Mouse (Mus musculus) neural tube, embryonic 12.5 days (tissue): ENCODE data around the gene Leap2. TPM values are rescaled to one million over a fixed set of nuclear protein-coding genes. Genes with fewer than 3 reads are reported as not detected.

Source experiments
- ATAC-seq: fragments of 200-750 bp; cut with Nextera tagmentation; 2 replicates; pipeline ENCODE4 v1.8.0; 2017; ENCODE audit warnings: low read depth, mild to moderate bottlenecking, moderate TSS enrichment, moderate library complexity; ENCODE audit not compliant: low FRiP score
- H3K27ac ChIP-seq: fragments of 300-500 bp; sonication (generic); 2 replicates; pipeline ENCODE4 v1.5.1; 2016
- H3K27me3 ChIP-seq: fragments of 300-500 bp; sonication (generic); replicated peaks from 2 replicates; pipeline ENCODE4 v1.6.1; 2016; ENCODE audit warnings: mild to moderate bottlenecking
- H3K36me3 ChIP-seq: fragments of 300-500 bp; sonication (generic); 2 replicates; pipeline ENCODE4 v1.6.1; 2016; ENCODE audit warnings: mild to moderate bottlenecking
- H3K4me1 ChIP-seq: fragments of 300-500 bp; sonication (generic); 2 replicates; pipeline ENCODE4 v1.6.1; 2016
- H3K4me2 ChIP-seq: fragments of 300-500 bp; sonication (generic); replicated peaks from 2 replicates; pipeline ENCODE4 v1.6.1; 2016; ENCODE audit warnings: mild to moderate bottlenecking
- H3K4me3 ChIP-seq: fragments of 300-500 bp; sonication (generic); 2 replicates; pipeline ENCODE4 v1.5.1; 2016
- H3K9ac ChIP-seq: fragments of 300-500 bp; sonication (generic); 2 replicates; pipeline ENCODE4 v1.6.1; 2016; ENCODE audit warnings: mild to moderate bottlenecking
- H3K9me3 ChIP-seq: fragments of 300-500 bp; sonication (generic); 2 replicates; pipeline ENCODE4 v1.6.1; 2016; ENCODE audit warnings: mild to moderate bottlenecking
- WGBS: fragments of 180-500 bp; shearing (Covaris S2); methylation state at CpG from one replicate; pipeline ENCODE4 v1.1.7; 2016; 5-methylcytosine and 5-hydroxymethylcytosine counted together
- polyA plus RNA-seq: library from polyadenylated mRNA; unstranded; fragments of >200 nt; fragmentation: Nextera tagmentation; extraction: Ambion mirVana; gene quantifications from 2 replicates; pipeline ENCODE4 v1.2.1, GENCODE M21; 2016

Leap2 gene
- polyA plus RNA-seq, result 0.42 TPM in 1 of 2 replicates, not detected in the other

- WGBS, result 90% methylated on average over 4 of the region's 4 CpGs
- H3K27ac ChIP-seq, result no peak within 1 kb of the TSS
- peaks cover 32% of the 10 kb centered on the region for H3K36me3 ChIP-seq
- H3K4me3 ChIP-seq, result no peak within 1 kb of the TSS
- no peaks in the 10 kb centered on the region for H3K4me1 ChIP-seq
- no peak within 1 kb of the TSS for H3K9ac ChIP-seq
- no peaks in the 10 kb centered on the region for H3K27me3 ChIP-seq
- H3K4me2 ChIP-seq, result no peak within 1 kb of the TSS
- no peaks in the 10 kb centered on the region for H3K9me3 ChIP-seq
- no peak for ATAC-seq
Measured at GRCm38 (mm10) chr11:53423036-53423435, at the start of gene Leap2. TSS of gene Leap2 (minus strand) at chr11:53423170.

DNA sequence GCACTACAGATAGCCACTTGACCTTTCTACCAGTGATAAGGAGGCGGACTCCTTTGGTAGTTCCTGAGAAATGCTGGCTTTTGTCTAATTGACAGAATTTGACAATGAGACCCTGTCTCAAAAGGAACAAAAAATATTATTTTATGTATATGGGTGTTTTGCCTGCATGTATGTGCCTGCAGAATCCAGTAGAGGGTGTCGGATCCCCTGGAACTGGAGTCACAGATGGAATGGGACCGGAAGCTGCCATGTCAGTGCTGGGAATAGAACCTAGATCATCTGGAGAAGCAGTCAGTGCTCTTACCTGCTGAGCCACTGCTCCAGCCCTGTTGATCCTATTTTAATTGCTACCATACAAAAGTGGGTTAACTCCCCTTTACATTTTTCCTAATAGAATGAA lies 49.7 kb upstream of the Leap2 start:
- Histone ChIP-seq H3K4me2 (no peak overlapping the region), H3K27me3 (peaks cover 50% of the 10 kb centered on the region), H3K9me3 (no peaks in the 10 kb centered on the region), H3K4me3 (no peak overlapping the region), H3K36me3 (no peaks in the 10 kb centered on the region), H3K9ac (no peak overlapping the region), H3K4me1 (peaks cover 12% of the 10 kb centered on the region), H3K27ac (no peak overlapping the region)
- ATAC-seq, result no peak
- WGBS, result 79% methylated on average over 3 of the region's 3 CpGs

- H3K36me3 ChIP-seq, result no peaks in the 10 kb centered on the region
- peaks cover 23% of the 10 kb centered on the region for H3K4me1 ChIP-seq
- ATAC-seq, result peak; percentile 81
- WGBS, result 4% methylated on average over 29 of the region's 29 CpGs
- H3K27me3 ChIP-seq, result peaks cover 67% of the 10 kb centered on the region
- H3K4me3 ChIP-seq, result peak within 1 kb of the TSS; percentile 7; the same call in 1 of the 2 replicates
- H3K27ac ChIP-seq, result no peak within 1 kb of the TSS
- 0 out of 2 replicates have a peak within 1 kb of the TSS, but pooled peaks have one; percentile 30 for H3K9ac ChIP-seq
- H3K9me3 ChIP-seq, result no peaks in the 10 kb centered on the region
- peak within 1 kb of the TSS; percentile 57 for H3K4me2 ChIP-seq
Measured at GRCm38 (mm10) chr11:53469968-53470695, 47.2 kb upstream of the Leap2 start, which contains the start of gene Gm9837. TSS of gene Gm9837 (minus strand) at chr11:53470479.

DNA sequence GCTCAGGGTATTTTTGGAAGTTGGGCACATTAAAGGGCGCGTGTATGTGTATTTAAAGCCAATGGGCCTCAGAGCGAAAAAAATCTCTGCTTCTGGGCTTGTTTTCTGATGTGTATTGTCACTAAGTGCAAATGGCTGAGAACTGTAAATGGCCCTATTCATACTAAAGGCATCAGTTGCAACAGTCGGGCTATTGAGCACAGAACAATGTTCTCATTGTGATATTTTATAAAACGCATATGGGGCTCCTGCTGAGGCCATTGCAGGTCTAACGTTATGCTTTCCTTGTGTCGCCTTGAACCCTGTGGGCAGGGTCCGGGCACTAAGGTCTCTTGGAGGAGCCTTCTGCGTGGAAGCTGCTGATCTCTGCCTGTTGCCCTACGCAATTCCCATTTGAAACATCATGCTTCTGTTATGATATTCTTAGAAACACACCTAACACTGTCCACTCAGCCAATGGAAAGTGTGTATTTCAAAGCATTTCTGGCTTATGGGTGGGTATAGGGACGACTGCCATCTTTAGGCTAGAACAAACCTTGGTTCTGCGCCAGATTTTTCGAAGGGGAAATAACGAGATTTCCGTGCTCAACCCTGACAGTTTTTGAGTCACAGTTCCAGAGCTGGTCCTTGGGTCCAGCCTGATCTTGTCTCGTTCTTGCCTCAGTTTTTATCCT lies 46.5 kb upstream of the Leap2 start:
- no peak for ATAC-seq
- H3K9ac ChIP-seq, result no peak overlapping the region
- H3K36me3 ChIP-seq, result no peaks in the 10 kb centered on the region
- H3K4me3 ChIP-seq, result no peak overlapping the region
- no peak overlapping the region for H3K27ac ChIP-seq
- WGBS, result 33% methylated on average over 16 of the region's 16 CpGs
- H3K27me3 ChIP-seq, result peaks cover 67% of the 10 kb centered on the region
- peaks cover 23% of the 10 kb centered on the region for H3K4me1 ChIP-seq
- H3K9me3 ChIP-seq, result no peaks in the 10 kb centered on the region
- peak overlapping the region; percentile 57 for H3K4me2 ChIP-seq

- Histone ChIP-seq H3K4me3 (peak overlapping the region; percentile 20), H3K4me2 (peak overlapping the region; percentile 55), H3K4me1 (peaks cover 34% of the 10 kb centered on the region), H3K27me3 (peaks cover 78% of the 10 kb centered on the region), H3K9me3 (no peaks in the 10 kb centered on the region), H3K9ac (peak overlapping the region; percentile 30; the same call in 1 of the 2 replicates), H3K27ac (no peak overlapping the region), H3K36me3 (no peaks in the 10 kb centered on the region)
- 5% methylated on average over 40 of the region's 40 CpGs for WGBS
- ATAC-seq, result 0 out of 2 replicates have a peak, but pooled peaks have one; percentile 27
Measured at GRCm38 (mm10) chr11:53466231-53466971, 43.4 kb upstream of the Leap2 start.

- Histone ChIP-seq H3K9me3 (no peaks in the 10 kb centered on the region), H3K9ac (peak overlapping the region; percentile 48; the same call in 1 of the 2 replicates), H3K4me1 (peaks cover 23% of the 10 kb centered on the region), H3K27me3 (peaks cover 75% of the 10 kb centered on the region), H3K36me3 (no peaks in the 10 kb centered on the region), H3K4me3 (peak overlapping the region; percentile 40), H3K4me2 (peak overlapping the region; percentile 86), H3K27ac (no peak overlapping the region)
- no peak for ATAC-seq
- 7% methylated on average over 55 of the region's 55 CpGs for WGBS
Measured at GRCm38 (mm10) chr11:53463551-53464424, 40.8 kb upstream of the Leap2 start.

DNA sequence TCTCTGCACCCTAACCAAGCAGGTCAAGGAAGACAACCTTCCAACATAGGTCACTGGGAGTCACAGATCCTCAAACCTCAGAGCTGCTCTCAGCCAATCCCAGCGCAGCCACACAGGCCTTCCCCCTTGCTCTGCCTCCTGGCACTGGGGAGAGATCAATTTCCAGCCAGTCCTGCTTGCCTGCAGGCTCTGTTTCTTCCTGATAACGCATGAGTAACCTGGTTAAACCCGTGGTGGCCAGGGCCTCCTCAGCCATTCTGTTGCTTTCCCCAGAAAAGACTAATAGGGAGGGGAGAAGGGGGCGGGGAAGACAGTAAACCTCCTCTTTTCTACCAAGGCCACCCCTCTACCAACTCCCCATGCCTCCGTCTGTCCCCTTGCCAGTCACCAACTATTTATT lies 38.8 kb upstream of the Leap2 start:
- 15% methylated on average over 5 of the region's 5 CpGs for WGBS
- H3K27me3 ChIP-seq, result peaks cover 82% of the 10 kb centered on the region
- ATAC-seq, result no peak
- H3K36me3 ChIP-seq, result no peaks in the 10 kb centered on the region
- H3K9me3 ChIP-seq, result no peaks in the 10 kb centered on the region
- H3K4me1 ChIP-seq, result peaks cover 24% of the 10 kb centered on the region
- no peak overlapping the region for H3K4me2 ChIP-seq
- H3K27ac ChIP-seq, result no peak overlapping the region
- H3K9ac ChIP-seq, result no peak overlapping the region
- no peak overlapping the region for H3K4me3 ChIP-seq

DNA sequence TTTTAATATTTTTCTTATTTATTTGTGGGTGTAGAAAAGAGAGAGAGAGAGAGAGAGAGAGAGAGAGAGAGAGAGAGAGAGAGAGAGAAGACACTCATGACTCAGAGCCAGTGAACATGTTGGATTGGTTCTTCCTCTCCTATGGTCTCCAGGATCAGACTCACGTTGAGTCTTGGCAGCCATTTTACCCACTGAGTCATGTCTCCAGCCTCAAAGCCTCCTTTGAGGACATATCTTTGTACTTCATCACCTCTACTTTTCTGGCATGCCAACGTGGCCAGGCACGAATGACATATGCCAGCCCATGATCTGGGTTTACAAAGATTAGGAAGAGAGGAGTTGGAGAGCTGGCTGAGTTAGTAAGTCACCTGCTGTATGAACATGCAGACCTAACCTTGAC lies 37.2 kb upstream of the Leap2 start:
- no peak for ATAC-seq
- WGBS, result 85% methylated on average over 3 of the region's 3 CpGs
- H3K27me3 ChIP-seq, result peaks cover 78% of the 10 kb centered on the region
- H3K9me3 ChIP-seq, result no peaks in the 10 kb centered on the region
- no peak overlapping the region for H3K27ac ChIP-seq
- H3K4me3 ChIP-seq, result no peak overlapping the region
- H3K4me1 ChIP-seq, result peaks cover 19% of the 10 kb centered on the region
- no peak overlapping the region for H3K9ac ChIP-seq
- no peak overlapping the region for H3K4me2 ChIP-seq
- H3K36me3 ChIP-seq, result no peaks in the 10 kb centered on the region

DNA sequence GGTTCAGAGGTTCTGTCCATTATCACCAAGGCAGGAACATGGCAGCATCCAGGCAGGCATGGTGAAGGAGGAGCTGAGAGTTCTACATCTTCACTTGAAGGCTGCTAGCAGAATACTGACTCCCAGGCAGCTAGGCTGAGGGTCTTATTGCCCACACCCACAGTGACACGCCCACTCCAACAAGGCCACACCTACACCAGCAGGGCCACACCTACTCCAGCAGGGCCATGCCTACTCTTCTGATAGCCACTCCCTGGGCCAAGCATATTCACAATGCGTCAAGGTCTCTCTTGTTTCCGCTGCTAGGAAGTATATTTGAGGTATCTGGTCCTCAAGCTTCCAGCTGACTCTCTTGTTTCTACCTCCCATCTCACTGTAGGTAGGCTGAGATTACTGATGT lies 36.0 kb upstream of the Leap2 start:
- ATAC-seq, result no peak
- H3K9me3 ChIP-seq, result no peaks in the 10 kb centered on the region
- no peaks in the 10 kb centered on the region for H3K36me3 ChIP-seq
- peaks cover 18% of the 10 kb centered on the region for H3K4me1 ChIP-seq
- peaks cover 70% of the 10 kb centered on the region for H3K27me3 ChIP-seq
- no peak overlapping the region for H3K27ac ChIP-seq
- no peak overlapping the region for H3K4me3 ChIP-seq
- H3K9ac ChIP-seq, result no peak overlapping the region
- WGBS, result 61% methylated on average over 3 of the region's 3 CpGs
- H3K4me2 ChIP-seq, result no peak overlapping the region

- Histone ChIP-seq H3K9me3 (no peaks in the 10 kb centered on the region), H3K4me2 (peak overlapping the region; percentile 80), H3K27me3 (peaks cover 55% of the 10 kb centered on the region), H3K4me3 (peak overlapping the region; percentile 45), H3K4me1 (peaks cover 7% of the 10 kb centered on the region), H3K36me3 (no peaks in the 10 kb centered on the region), H3K27ac (no peak overlapping the region), H3K9ac (peak overlapping the region; percentile 60)
- 5% methylated on average over 29 of the region's 29 CpGs for WGBS
- ATAC-seq, result no peak; the same call in 1 of the 2 replicates
Measured at GRCm38 (mm10) chr11:53457372-53457954, 34.5 kb upstream of the Leap2 start.
